Mouse (Mus musculus): ENCODE measurements around the gene Loxl4.

DNA sequence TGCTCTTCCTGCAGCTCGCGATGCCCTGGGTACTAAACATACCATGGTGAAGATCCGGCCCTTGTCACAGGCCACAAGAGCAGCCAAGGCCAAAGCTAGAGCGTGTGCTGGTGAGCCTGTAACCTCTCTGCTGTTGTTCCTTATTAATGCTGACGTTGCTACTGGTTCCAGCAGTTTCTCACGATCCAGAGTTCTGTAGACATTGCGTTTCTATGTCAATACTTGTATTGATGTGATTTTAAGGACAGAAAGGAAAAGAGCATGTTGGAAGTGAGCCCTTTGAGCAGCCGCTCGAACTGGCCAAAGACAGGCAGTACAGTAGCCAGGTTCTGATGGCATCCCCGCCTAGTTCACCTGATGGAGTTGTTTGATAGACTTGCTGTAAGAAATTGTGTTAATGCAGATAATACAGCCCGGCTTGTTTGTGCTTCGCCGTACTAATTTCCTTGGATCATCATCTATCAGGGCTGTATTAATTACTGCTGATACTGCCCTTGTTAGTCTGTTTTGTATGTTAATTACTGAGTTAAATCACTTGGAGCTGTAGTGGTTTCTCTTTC is 29.7 kb downstream of the Loxl4 start:
- no peak for TF ChIP-seq ZNF384 (IDR thresholded peaks at IDR 0.05; ENCODE audit: low read depth, low read length)
- no peak for TF ChIP-seq HCFC1 (IDR thresholded peaks at IDR 0.05; ENCODE audit: low read depth, low read length)
- TF ChIP-seq EP300 (IDR thresholded peaks at IDR 0.05; ENCODE audit: low read depth in 1 of 2, low read length in 2 of 2): no peak
- TF ChIP-seq CTCF (IDR thresholded peaks at IDR 0.05 in 2 of 3, conservative IDR thresholded peaks at IDR 0.05 in 1 of 3; ENCODE audit: control insufficient read depth in 1 of 3, insufficient read depth in 1 of 3, low read depth in 2 of 3, low read length in 3 of 3, poor library complexity in 1 of 3, severe bottlenecking in 1 of 3): no peak
- TF ChIP-seq SMC3 (IDR thresholded peaks at IDR 0.05; ENCODE audit: low read depth, low read length): no peak
- no peak for TF ChIP-seq MAZ (IDR thresholded peaks at IDR 0.05; ENCODE audit: low read depth, low read length)
- no peak for TF ChIP-seq USF2 (IDR thresholded peaks at IDR 0.05; ENCODE audit: borderline replicate concordance in 1 of 2, insufficient read depth in 1 of 2, low read depth in 1 of 2, low read length in 2 of 2)
- no peak for TF ChIP-seq POLR2A (IDR thresholded peaks at IDR 0.05; ENCODE audit: control insufficient read depth in 1 of 2, insufficient read depth in 1 of 2, low read depth in 1 of 2, low read length in 2 of 2, poor library complexity in 1 of 2)
- no peak for TF ChIP-seq CHD2 (IDR thresholded peaks at IDR 0.05; ENCODE audit: low read length)
- TF ChIP-seq RCOR1 (IDR thresholded peaks at IDR 0.05; ENCODE audit: low read depth, low read length): no peak

Data from MEL (cell line).